In genomic region chr9:32414956-32415355, GRCm38 (mm10) we compare ENCODE assay signal across 41 mouse cellular contexts. TPM values are rescaled to one million over a fixed set of nuclear protein-coding genes. Genes with fewer than 3 reads are reported as not detected.
"Had no signal": no experiment of that assay in that cellular context is flagged by ENCODE, and none has a peak within 500 bp of the region (broad histone marks: within the 10 kb centered on the region; RNA-seq: fewer than 3 reads in every experiment).

No protein-coding gene starts in this region.

- H3K27ac ChIP-seq: heart, embryonic 13.5 days; heart, embryonic 15.5 days; hindbrain, embryonic 10.5 days; hindbrain, embryonic 12.5 days; hindbrain, embryonic 14.5 days; intestine, embryonic 15.5 days; kidney, postnatal 0 days; limb, embryonic 13.5 days; limb, embryonic 15.5 days; liver, embryonic 12.5 days; liver, embryonic 14.5 days had no signal

- H3K27me3 ChIP-seq: heart, embryonic 13.5 days; heart, embryonic 15.5 days; limb, embryonic 13.5 days; limb, embryonic 15.5 days had no signal

- H3K4me2 ChIP-seq: heart, embryonic 11.5 days; heart, embryonic 13.5 days; heart, embryonic 15.5 days; hindbrain, embryonic 12.5 days; hindbrain, embryonic 14.5 days; intestine, embryonic 15.5 days; limb, embryonic 13.5 days; limb, embryonic 15.5 days; liver, embryonic 12.5 days had no signal

- H3K4me3 ChIP-seq: heart, embryonic 13.5 days; heart, embryonic 15.5 days; hindbrain, embryonic 10.5 days; hindbrain, embryonic 12.5 days; intestine, embryonic 15.5 days; limb, embryonic 13.5 days; limb, embryonic 15.5 days; liver, embryonic 12.5 days had no signal

- H3K36me3 ChIP-seq: heart, embryonic 15.5 days; hindbrain, embryonic 10.5 days; hindbrain, embryonic 12.5 days; intestine, embryonic 15.5 days; limb, embryonic 15.5 days; liver, embryonic 12.5 days had no signal

- ATAC-seq: hindbrain, embryonic 16.5 days; inflammation-experienced regulatory T-cells, adult 6 months; intestine, embryonic 15.5 days; intestine, postnatal 0 days; liver, embryonic 12.5 days had no signal

- H3K9me3 ChIP-seq: heart, embryonic 13.5 days; heart, embryonic 15.5 days; hindbrain, embryonic 10.5 days; hindbrain, embryonic 12.5 days; intestine, embryonic 15.5 days; limb, embryonic 13.5 days; limb, embryonic 15.5 days; liver, embryonic 12.5 days had no signal

- DNase-seq: gastrocnemius, postnatal 14 days; gastrocnemius, postnatal 36 days; heart, adult 18-20 months; heart, postnatal 4 days; kidney, adult 18-20 months; kidney, adult 8-10 months; kidney, postnatal 14 days; kidney, postnatal 36 days; layer of hippocampus, adult 9-11 months; layer of hippocampus, postnatal 36 days; left cerebral cortex, postnatal 4 days had no signal

- H3K4me1 ChIP-seq: hindbrain, embryonic 12.5 days; intestine, embryonic 15.5 days had no signal

- H3K9ac ChIP-seq: heart, embryonic 13.5 days; heart, embryonic 15.5 days; hindbrain, embryonic 12.5 days; hindbrain, embryonic 14.5 days; intestine, embryonic 15.5 days; limb, embryonic 13.5 days; limb, embryonic 15.5 days; liver, embryonic 12.5 days; liver, embryonic 14.5 days had no signal

RNA-seq across cellular contexts. Expression of gene Kcnj1, which starts 42.7 kb away (rescaled TPM):
- total RNA-seq: gastrocnemius, adult 18-20 months; gastrocnemius, adult 8-10 months; gastrocnemius, postnatal 14 days; gastrocnemius, postnatal 36 days; heart, adult 18-20 months; heart, postnatal 25 days; heart, postnatal 4 days; layer of hippocampus, adult 18-20 months; layer of hippocampus, adult 8-10 months; layer of hippocampus, postnatal 14 days; layer of hippocampus, postnatal 36 days; left cerebral cortex, adult 18-20 months; left cerebral cortex, adult 8-10 months; left cerebral cortex, postnatal 10 days; left cerebral cortex, postnatal 25 days; left cerebral cortex, postnatal 4 days; liver, adult 2 months had no signal
- polyA plus RNA-seq: gonadal fat pad, adult 2 months; heart, embryonic 13.5 days; heart, embryonic 15.5 days; heart, postnatal 0 days; hindbrain, embryonic 10.5 days; hindbrain, embryonic 12.5 days; hindbrain, embryonic 16.5 days; inflammation-experienced regulatory T-cells, adult 6 months; intestine, embryonic 15.5 days; intestine, postnatal 0 days; limb, embryonic 11.5 days; limb, embryonic 13.5 days; limb, embryonic 15.5 days; liver, adult 2 months; liver, embryonic 12.5 days; liver, embryonic 14.5 days; liver, embryonic 16.5 days had no signal
